Mouse (Mus musculus): ENCODE results near the gene Tsfm. TPM values are rescaled to one million over a fixed set of nuclear protein-coding genes. Genes with fewer than 3 reads are reported as not detected.
A peak's percentile ranks its signal among the peaks of the same experiment; 100 is the strongest.

Tsfm gene
- total RNA-seq, 2 experiments from 2014 or later, result 24.8 to 27.9 TPM

GRCm38 (mm10) chr10:126978277-126978994 lies 52.2 kb downstream of the Tsfm start, which contains the start of gene Ctdsp2:
TSS of gene Ctdsp2 (plus strand) at chr10:126978717.
- intact Hi-C loops (cut with DNase I; ENCODE audit: low total_unique reads), result no loop called here
- peak; percentile 100 for DNase-seq

GRCm38 (mm10) chr10:126977076-126977475 lies 53.6 kb downstream of the Tsfm start:
- no peak for DNase-seq

GRCm38 (mm10) chr10:126975706-126976105 lies 54.9 kb downstream of the Tsfm start:
- DNase-seq, result no peak
- intact Hi-C loops (cut with DNase I; ENCODE audit: low total_unique reads), result no loop called here

More at GRCm38 (mm10) chr10:126977076-126977475, 53.6 kb downstream of the Tsfm start:
- intact Hi-C loops (cut with DNase I; ENCODE audit: low total_unique reads), result no loop called here

GRCm38 (mm10) chr10:126972988-126973387 lies 57.7 kb downstream of the Tsfm start:
- DNase-seq, result no peak
- intact Hi-C loops (cut with DNase I; ENCODE audit: low total_unique reads), result loop anchor here (5.0 kb wide), 1 partner anchor 36 kb away; no protein-coding TSS in a partner anchor

- DNase-seq, result peak; percentile 75
Measured at GRCm38 (mm10) chr10:126972051-126972725, 58.5 kb downstream of the Tsfm start.

GRCm38 (mm10) chr10:126971363-126972050 lies 59.1 kb downstream of the Tsfm start:
- intact Hi-C loops (cut with DNase I; ENCODE audit: low total_unique reads), result loop anchor here (5.0 kb wide), 1 partner anchor 34 kb away; no protein-coding TSS in a partner anchor
- no peak for DNase-seq

More at GRCm38 (mm10) chr10:126972051-126972725, 58.5 kb downstream of the Tsfm start:
- intact Hi-C loops (cut with DNase I; ENCODE audit: low total_unique reads), result loop anchor here (5.0 kb wide), 1 partner anchor 35 kb away; no protein-coding TSS in a partner anchor

GRCm38 (mm10) chr10:126963821-126964220 lies 66.8 kb downstream of the Tsfm start:
- no peak for DNase-seq
- intact Hi-C loops (cut with DNase I; ENCODE audit: low total_unique reads), result no loop called here

- intact Hi-C loops (cut with DNase I; ENCODE audit: low total_unique reads), result no loop called here
- DNase-seq, result no peak
Measured at GRCm38 (mm10) chr10:126962966-126963330, 67.7 kb downstream of the Tsfm start.

GRCm38 (mm10) chr10:126962271-126962965 lies 68.2 kb downstream of the Tsfm start:
- intact Hi-C loops (cut with DNase I; ENCODE audit: low total_unique reads), result no loop called here
- DNase-seq, result peak; percentile 74

GRCm38 (mm10) chr10:126961757-126962156 lies 68.9 kb downstream of the Tsfm start:
- intact Hi-C loops (cut with DNase I; ENCODE audit: low total_unique reads), result no loop called here
- DNase-seq, result peak; percentile 77

Small RNA genes lying within 50 kb of the gene (microRNA-seq; reads per million reads assigned to microRNA genes)
- gene Mir26a-2, result 72.7 to 107 reads per million in 2 experiments
- gene Mir546, result 0.50 to 0.64 reads per million in 2 experiments

Other genes with a start within 250 kb of the Tsfm start
- 1 to 10 TPM; 1.6 to 2.9 TPM for gene Atp23, start 129.5 kb downstream of the Tsfm start, total RNA-seq (2021)
- gene Ctdsp2, start 52.1 kb downstream of the Tsfm start, total RNA-seq (2021), result 100 to 1,000 TPM in 1 of 2 experiments, 10 to 100 TPM in 1; 98.5 to 102 TPM
- gene Avil, start 30.1 kb downstream of the Tsfm start, total RNA-seq (2021), result under 1 TPM; 0.51 to 0.64 TPM
- 10 to 100 TPM; 11.1 to 14.8 TPM for gene Mettl1, start 10.6 kb upstream of the Tsfm start, total RNA-seq (2021)
- gene Eef1akmt3, start 10.7 kb upstream of the Tsfm start, total RNA-seq (2021), result under 1 TPM; 0.27 to 0.43 TPM
- under 1 TPM; 0.10 to 0.16 TPM for gene Cyp27b1, start 17.4 kb upstream of the Tsfm start, total RNA-seq (2021)
- 1 to 10 TPM in 1 of 2 experiments, under 1 TPM in 1; 0.82 to 1.2 TPM for gene March9, start 29.3 kb upstream of the Tsfm start, total RNA-seq (2021)
- gene Cdk4, start 32.7 kb upstream of the Tsfm start, total RNA-seq (2021), result 10 to 100 TPM; 62.5 to 84.0 TPM
- gene Tspan31, start 39.4 kb upstream of the Tsfm start, total RNA-seq (2021), result 10 to 100 TPM; 26.5 to 31.6 TPM
- gene Agap2, start 44.4 kb upstream of the Tsfm start, total RNA-seq (2021), result 1 to 10 TPM; 3.4 to 6.7 TPM
- gene Os9, start 90.3 kb upstream of the Tsfm start, total RNA-seq (2021), result 10 to 100 TPM; 20.3 to 23.5 TPM
- 1 to 10 TPM; 1.5 to 1.9 TPM for gene B4galnt1, start 134.4 kb upstream of the Tsfm start, total RNA-seq (2021)
- gene Slc26a10, start 149.8 kb upstream of the Tsfm start, total RNA-seq (2021), result 1 to 10 TPM; 3.7 to 7.6 TPM
- gene Arhgef25, start 159.2 kb upstream of the Tsfm start, total RNA-seq (2021), result 10 to 100 TPM; 13.9 to 14.4 TPM
- 10 to 100 TPM; 22.2 to 24.8 TPM for gene Dtx3, start 164.9 kb upstream of the Tsfm start, total RNA-seq (2021)
- gene Pip4k2c, start 180.7 kb upstream of the Tsfm start, total RNA-seq (2021), result 1 to 10 TPM; 6.3 to 7.6 TPM
- under 1 TPM; 0.45 to 0.53 TPM for gene Kif5a, start 232.5 kb upstream of the Tsfm start, total RNA-seq (2021)
- gene Dctn2, start 235.5 kb upstream of the Tsfm start, total RNA-seq (2021), result 100 to 1,000 TPM in 1 of 2 experiments, 10 to 100 TPM in 1; 99.8 to 103 TPM